Mouse (Mus musculus): ENCODE data around the gene Col4a4. TPM values are rescaled to one million over a fixed set of nuclear protein-coding genes. Genes with fewer than 3 reads are reported as not detected.

The Col4a4 gene
- polyA plus RNA-seq, 1 experiment from 2014 or later, result 0.18 TPM

- no peak for ATAC-seq
- Histone ChIP-seq H3K9me3 (replicated peaks) (no peaks in the 10 kb centered on the region), H3K36me3 (ENCODE audit: poor library complexity, severe bottlenecking) (no peaks in the 10 kb centered on the region), H3K27me3 (no peaks in the 10 kb centered on the region), H3K4me1 (no peaks in the 10 kb centered on the region), H3K27ac (no peak overlapping the region), H3K4me3 (no peak overlapping the region), H3K4me2 (no peak overlapping the region), H3K9ac (no peak overlapping the region)
- 93% methylated on average over 9 of the region's 9 CpGs for WGBS
Observed at GRCm38 (mm10) chr1:82612061-82612660, 25.5 kb upstream of the Col4a4 start.

GRCm38 (mm10) chr1:82608646-82609262 is 22.1 kb upstream of the Col4a4 start:
- no peak overlapping the region for H3K4me3 ChIP-seq
- no peaks in the 10 kb centered on the region for H3K36me3 ChIP-seq (ENCODE audit: poor library complexity, severe bottlenecking)
- H3K4me1 ChIP-seq, result no peaks in the 10 kb centered on the region
- H3K27me3 ChIP-seq, result no peaks in the 10 kb centered on the region
- no peaks in the 10 kb centered on the region for H3K9me3 ChIP-seq (replicated peaks)
- no peak overlapping the region for H3K4me2 ChIP-seq
- no peak for ATAC-seq
- H3K27ac ChIP-seq, result no peak overlapping the region
- WGBS, result 72% methylated on average over 9 of the region's 9 CpGs
- no peak overlapping the region for H3K9ac ChIP-seq

DNA sequence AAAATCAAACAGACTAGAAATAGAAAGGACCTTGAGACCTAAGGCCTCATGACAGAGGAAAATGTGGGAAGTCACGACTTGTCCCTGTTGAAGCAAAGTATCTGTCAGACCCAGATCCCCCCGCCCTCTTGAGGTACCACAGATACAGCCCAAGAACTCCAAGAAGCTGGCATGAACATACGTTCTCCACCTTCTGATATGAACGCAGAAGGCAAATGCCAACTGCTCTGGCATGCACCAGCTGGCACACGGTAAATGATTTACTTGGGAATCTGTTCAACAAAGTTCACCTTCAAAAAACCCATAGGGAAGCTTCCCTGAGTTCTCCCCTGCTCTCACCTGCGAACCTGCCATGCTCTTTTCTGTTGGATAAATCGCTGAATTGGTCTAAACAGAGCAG is 19.2 kb upstream of the Col4a4 start:
- H3K36me3 ChIP-seq (ENCODE audit: poor library complexity, severe bottlenecking), result no peaks in the 10 kb centered on the region
- 92% methylated on average over 7 of the region's 7 CpGs for WGBS
- H3K4me3 ChIP-seq, result no peak overlapping the region
- no peaks in the 10 kb centered on the region for H3K27me3 ChIP-seq
- H3K4me1 ChIP-seq, result no peaks in the 10 kb centered on the region
- H3K9ac ChIP-seq, result no peak overlapping the region
- no peak for ATAC-seq
- H3K4me2 ChIP-seq, result no peak overlapping the region
- H3K27ac ChIP-seq, result no peak overlapping the region
- H3K9me3 ChIP-seq (replicated peaks), result no peaks in the 10 kb centered on the region

DNA sequence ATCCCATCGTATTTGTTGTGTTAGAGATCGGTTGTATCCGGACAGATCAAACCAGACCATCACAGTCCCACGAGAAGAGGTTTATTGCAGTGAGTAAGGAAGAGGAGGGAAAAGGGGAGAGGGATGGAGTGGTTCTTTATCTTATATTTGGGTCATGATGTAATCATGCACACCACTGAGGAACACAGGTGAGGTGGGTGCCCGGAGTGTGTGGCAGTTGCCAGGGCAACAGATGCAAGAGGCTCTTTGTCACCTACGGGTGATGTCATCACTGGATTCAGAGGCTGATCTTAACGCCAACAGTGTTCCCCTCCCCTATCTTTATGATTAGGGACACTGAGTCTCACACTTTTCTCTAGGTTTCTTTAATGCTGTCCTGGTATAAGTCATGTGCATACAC is 18.7 kb upstream of the Col4a4 start:
- Histone ChIP-seq H3K27ac (no peak overlapping the region), H3K9ac (no peak overlapping the region), H3K36me3 (ENCODE audit: poor library complexity, severe bottlenecking) (no peaks in the 10 kb centered on the region), H3K4me1 (no peaks in the 10 kb centered on the region), H3K4me3 (no peak overlapping the region), H3K27me3 (no peaks in the 10 kb centered on the region), H3K4me2 (no peak overlapping the region), H3K9me3 (replicated peaks) (no peaks in the 10 kb centered on the region)
- WGBS, result 78% methylated on average over 7 of the region's 7 CpGs
- ATAC-seq, result no peak

GRCm38 (mm10) chr1:82603198-82603950 is 16.7 kb upstream of the Col4a4 start:
- Histone ChIP-seq H3K4me1 (no peaks in the 10 kb centered on the region), H3K27me3 (no peaks in the 10 kb centered on the region), H3K4me3 (no peak overlapping the region), H3K9ac (no peak overlapping the region), H3K36me3 (ENCODE audit: poor library complexity, severe bottlenecking) (no peaks in the 10 kb centered on the region), H3K9me3 (replicated peaks) (no peaks in the 10 kb centered on the region), H3K4me2 (no peak overlapping the region), H3K27ac (no peak overlapping the region)
- WGBS, result 76% methylated on average over 7 of the region's 7 CpGs
- no peak for ATAC-seq

DNA sequence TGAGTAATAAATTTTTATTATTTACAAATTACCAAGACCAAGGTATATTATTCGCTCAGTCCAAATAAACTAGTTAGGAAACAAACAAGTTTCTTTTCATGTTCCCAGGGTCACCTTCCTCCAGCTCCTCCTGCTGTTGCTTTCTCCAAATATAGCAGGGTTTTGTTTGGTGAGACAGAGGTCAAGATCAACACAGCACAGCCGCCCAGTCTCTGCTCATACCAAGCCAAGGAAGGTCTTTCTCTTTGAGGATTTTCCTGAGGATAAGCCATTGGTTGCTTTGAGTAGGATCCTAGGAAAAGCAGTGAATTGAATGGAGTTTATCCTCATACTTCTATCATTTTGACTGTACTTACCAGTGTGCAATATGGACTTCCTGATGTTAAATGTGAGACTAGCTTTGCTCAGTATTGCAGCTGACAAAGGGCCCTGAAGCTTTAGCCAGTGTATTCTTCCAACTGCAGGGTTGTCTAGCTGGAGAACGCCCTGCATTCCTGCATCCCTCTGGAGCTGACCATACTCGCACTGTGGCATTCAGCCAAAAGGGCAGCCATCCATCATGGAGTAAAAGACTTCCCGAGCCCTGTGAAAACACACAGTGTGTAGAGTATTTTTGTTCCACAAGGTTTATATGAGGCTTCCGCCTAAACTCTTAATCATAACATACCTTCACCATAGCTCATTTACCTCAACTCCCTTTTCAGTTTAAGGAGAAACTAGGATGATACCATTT is 10.4 kb upstream of the Col4a4 start:
- H3K27me3 ChIP-seq, result no peaks in the 10 kb centered on the region
- H3K4me1 ChIP-seq, result no peaks in the 10 kb centered on the region
- H3K27ac ChIP-seq, result no peak overlapping the region
- no peaks in the 10 kb centered on the region for H3K9me3 ChIP-seq (replicated peaks)
- ATAC-seq, result no peak
- no peak overlapping the region for H3K4me2 ChIP-seq
- no peaks in the 10 kb centered on the region for H3K36me3 ChIP-seq (ENCODE audit: poor library complexity, severe bottlenecking)
- H3K9ac ChIP-seq, result no peak overlapping the region
- no peak overlapping the region for H3K4me3 ChIP-seq
- 77% methylated on average over 6 of the region's 6 CpGs for WGBS

GRCm38 (mm10) chr1:82590266-82590665 is 3.6 kb upstream of the Col4a4 start:
- 85% methylated on average over 4 of the region's 4 CpGs for WGBS
- no peak overlapping the region for H3K4me2 ChIP-seq
- H3K4me1 ChIP-seq, result peaks cover 9% of the 10 kb centered on the region
- H3K9ac ChIP-seq, result no peak overlapping the region
- no peak overlapping the region for H3K27ac ChIP-seq
- ATAC-seq, result no peak
- no peaks in the 10 kb centered on the region for H3K36me3 ChIP-seq (ENCODE audit: poor library complexity, severe bottlenecking)
- no peak overlapping the region for H3K4me3 ChIP-seq
- no peaks in the 10 kb centered on the region for H3K9me3 ChIP-seq (replicated peaks)
- peaks cover 22% of the 10 kb centered on the region for H3K27me3 ChIP-seq

DNA sequence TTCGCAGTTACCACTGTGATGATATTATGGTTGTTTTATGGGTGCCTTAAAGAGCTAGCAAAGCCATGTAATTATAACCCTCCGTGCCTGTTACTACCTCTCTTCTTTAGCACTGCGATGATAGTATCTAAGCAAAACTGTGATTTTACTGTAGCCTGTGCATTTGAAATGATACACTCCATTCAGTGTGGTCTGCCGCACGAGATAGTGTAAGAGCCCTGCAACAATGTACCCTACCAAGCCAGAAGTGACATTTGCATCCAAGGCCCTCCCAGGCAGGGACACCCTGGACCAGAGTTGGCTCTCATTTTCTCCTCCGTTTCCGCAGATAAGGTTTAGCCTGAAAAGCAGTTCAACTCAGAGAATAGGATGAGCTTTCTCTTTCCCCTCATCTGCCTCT is 668 bp downstream of the Col4a4 start:
- WGBS, result 72% methylated on average over 7 of the region's 7 CpGs
- ATAC-seq, result no peak
- Histone ChIP-seq H3K4me1 (peaks cover 9% of the 10 kb centered on the region), H3K36me3 (ENCODE audit: poor library complexity, severe bottlenecking) (no peaks in the 10 kb centered on the region), H3K4me2 (peak overlapping the region; percentile 69; the same call in 1 of the 2 replicates), H3K27ac (no peak overlapping the region), H3K27me3 (peaks cover 22% of the 10 kb centered on the region), H3K9ac (no peak overlapping the region), H3K9me3 (replicated peaks) (no peaks in the 10 kb centered on the region), H3K4me3 (no peak overlapping the region)

DNA sequence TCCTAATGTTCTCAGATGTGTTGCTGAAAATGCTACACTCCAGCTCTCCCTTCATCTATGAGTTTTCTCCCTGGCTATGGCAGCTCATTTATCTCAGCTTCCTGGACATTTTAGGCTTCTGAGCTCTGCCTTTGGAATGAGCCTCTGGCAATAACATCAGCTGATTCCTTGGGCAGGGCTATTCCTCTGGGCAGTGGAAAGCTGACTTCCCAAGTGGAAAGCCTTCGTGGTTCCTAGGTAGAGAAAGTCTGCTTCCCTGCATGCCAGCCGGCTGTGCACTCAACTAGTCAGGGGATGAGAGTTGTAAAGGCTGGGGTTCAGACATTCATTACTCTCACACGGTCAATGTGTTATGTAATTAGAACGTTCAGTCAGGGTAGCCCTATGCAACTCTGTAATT is 8.3 kb downstream of the Col4a4 start:
- Histone ChIP-seq H3K4me2 (no peak overlapping the region), H3K27me3 (no peaks in the 10 kb centered on the region), H3K4me1 (no peaks in the 10 kb centered on the region), H3K9ac (no peak overlapping the region), H3K27ac (no peak overlapping the region), H3K9me3 (replicated peaks) (no peaks in the 10 kb centered on the region), H3K4me3 (no peak overlapping the region), H3K36me3 (ENCODE audit: poor library complexity, severe bottlenecking) (no peaks in the 10 kb centered on the region)
- no peak for ATAC-seq
- 73% methylated on average over 4 of the region's 4 CpGs for WGBS

- Histone ChIP-seq H3K9me3 (replicated peaks) (no peaks in the 10 kb centered on the region), H3K4me2 (no peak overlapping the region), H3K4me1 (no peaks in the 10 kb centered on the region), H3K27ac (no peak overlapping the region), H3K36me3 (ENCODE audit: poor library complexity, severe bottlenecking) (no peaks in the 10 kb centered on the region), H3K4me3 (no peak overlapping the region), H3K27me3 (no peaks in the 10 kb centered on the region), H3K9ac (no peak overlapping the region)
- WGBS, result 76% methylated on average over 3 of the region's 3 CpGs
- no peak for ATAC-seq
Observed at GRCm38 (mm10) chr1:82577915-82578314, 8.7 kb downstream of the Col4a4 start.

- Histone ChIP-seq H3K4me3 (no peak overlapping the region), H3K27me3 (no peaks in the 10 kb centered on the region), H3K9ac (no peak overlapping the region), H3K4me1 (no peaks in the 10 kb centered on the region), H3K36me3 (ENCODE audit: poor library complexity, severe bottlenecking) (no peaks in the 10 kb centered on the region), H3K9me3 (replicated peaks) (no peaks in the 10 kb centered on the region), H3K4me2 (no peak overlapping the region), H3K27ac (no peak overlapping the region)
- 93% methylated on average over 10 of the region's 10 CpGs for WGBS
- ATAC-seq, result no peak
Observed at GRCm38 (mm10) chr1:82577339-82577738, 9.3 kb downstream of the Col4a4 start.

GRCm38 (mm10) chr1:82576182-82576581 is 10.5 kb downstream of the Col4a4 start:
- Histone ChIP-seq H3K27ac (no peak overlapping the region), H3K27me3 (no peaks in the 10 kb centered on the region), H3K4me2 (no peak overlapping the region), H3K9ac (no peak overlapping the region), H3K4me1 (no peaks in the 10 kb centered on the region), H3K9me3 (replicated peaks) (no peaks in the 10 kb centered on the region), H3K36me3 (ENCODE audit: poor library complexity, severe bottlenecking) (no peaks in the 10 kb centered on the region), H3K4me3 (no peak overlapping the region)
- WGBS, result 83% methylated on average over 2 of the region's 2 CpGs
- no peak for ATAC-seq
